Mouse (Mus musculus) MEL (cell line): ENCODE measurements around the gene Syne2.

ENCODE experiments used
- CHD1 ChIP-seq: IDR thresholded peaks from 2 replicates; pipeline ENCODE4 v1.6.1; 2012; ENCODE audit warnings: low read depth, mild to moderate bottlenecking, inconsistent platforms, low read length, improper control_type of control experiment
- CTCF ChIP-seq, 3 experiments: IDR thresholded peaks in 2 of 3; conservative IDR thresholded peaks in 1 of 3; 2 replicates each; pipeline ENCODE4 v1.5.1; 2011 to 2012; ENCODE audit warnings: low read length in 3 of 3, low read depth in 2 of 3, mild to moderate bottlenecking in 2 of 3, improper control_type of control experiment in 1 of 3, inconsistent platforms in 1 of 3, mixed read lengths in 1 of 3, moderate library complexity in 1 of 3; ENCODE audit not compliant: control insufficient read depth in 1 of 3, insufficient read depth in 1 of 3, poor library complexity in 1 of 3, severe bottlenecking in 1 of 3
- EP300 ChIP-seq, 2 experiments: IDR thresholded peaks; 2 replicates each; pipeline ENCODE4 v1.6.1; 2011; ENCODE audit warnings: improper control_type of control experiment in 2 of 2, low read length in 2 of 2, low read depth in 1 of 2, mild to moderate bottlenecking in 1 of 2
- MAFK ChIP-seq: IDR thresholded peaks from 2 replicates; pipeline ENCODE4 v1.6.1; 2011; ENCODE audit warnings: low read depth, mild to moderate bottlenecking, low read length, improper control_type of control experiment, borderline replicate concordance
- MAX ChIP-seq: IDR thresholded peaks from 2 replicates; pipeline ENCODE4 v1.6.1; 2011; ENCODE audit warnings: low read length, improper control_type of control experiment
- MAZ ChIP-seq: IDR thresholded peaks from 2 replicates; pipeline ENCODE4 v1.6.1; 2012; ENCODE audit warnings: low read depth, mild to moderate bottlenecking, inconsistent platforms, low read length, improper control_type of control experiment
- MYB ChIP-seq: IDR thresholded peaks from 2 replicates; pipeline ENCODE4 v1.6.1; 2011; ENCODE audit warnings: mild to moderate bottlenecking, low read depth, low read length, improper control_type of control experiment
- POLR2A ChIP-seq, 2 experiments: IDR thresholded peaks; 2 replicates each; pipeline ENCODE4 v1.6.1; 2011 to 2012; ENCODE audit warnings: low read length in 2 of 2, mild to moderate bottlenecking in 2 of 2, control low read depth in 1 of 2, improper control_type of control experiment in 1 of 2, low read depth in 1 of 2, moderate library complexity in 1 of 2; ENCODE audit not compliant: control insufficient read depth in 1 of 2, insufficient read depth in 1 of 2, poor library complexity in 1 of 2
- RAD21 ChIP-seq: IDR thresholded peaks from 2 replicates; pipeline ENCODE4 v1.6.1; 2011; ENCODE audit warnings: mild to moderate bottlenecking, low read depth, low read length, improper control_type of control experiment
- SMC3 ChIP-seq: IDR thresholded peaks from 2 replicates; pipeline ENCODE4 v1.6.1; 2011; ENCODE audit warnings: low read depth, low read length, improper control_type of control experiment
- TAL1 ChIP-seq: IDR thresholded peaks from 2 replicates; pipeline ENCODE4 v1.6.1; 2012; ENCODE audit warnings: mild to moderate bottlenecking, inconsistent platforms, low read length, moderate library complexity, mixed read lengths
- USF1 ChIP-seq: IDR thresholded peaks from 2 replicates; pipeline ENCODE4 v1.6.1; 2014; ENCODE audit warnings: low read depth, mild to moderate bottlenecking, inconsistent platforms, low read length, improper control_type of control experiment, moderate library complexity
- USF2 ChIP-seq, 2 experiments: IDR thresholded peaks; 2 replicates each; pipeline ENCODE4 v1.6.1; 2011 to 2012; ENCODE audit warnings: improper control_type of control experiment in 2 of 2, low read length in 2 of 2, borderline replicate concordance in 1 of 2, inconsistent platforms in 1 of 2, low read depth in 1 of 2, mild to moderate bottlenecking in 1 of 2; ENCODE audit not compliant: insufficient read depth in 1 of 2
- ZNF384 ChIP-seq: IDR thresholded peaks from 2 replicates; pipeline ENCODE4 v1.6.1; 2012; ENCODE audit warnings: low read depth, mild to moderate bottlenecking, inconsistent platforms, low read length, improper control_type of control experiment

DNA sequence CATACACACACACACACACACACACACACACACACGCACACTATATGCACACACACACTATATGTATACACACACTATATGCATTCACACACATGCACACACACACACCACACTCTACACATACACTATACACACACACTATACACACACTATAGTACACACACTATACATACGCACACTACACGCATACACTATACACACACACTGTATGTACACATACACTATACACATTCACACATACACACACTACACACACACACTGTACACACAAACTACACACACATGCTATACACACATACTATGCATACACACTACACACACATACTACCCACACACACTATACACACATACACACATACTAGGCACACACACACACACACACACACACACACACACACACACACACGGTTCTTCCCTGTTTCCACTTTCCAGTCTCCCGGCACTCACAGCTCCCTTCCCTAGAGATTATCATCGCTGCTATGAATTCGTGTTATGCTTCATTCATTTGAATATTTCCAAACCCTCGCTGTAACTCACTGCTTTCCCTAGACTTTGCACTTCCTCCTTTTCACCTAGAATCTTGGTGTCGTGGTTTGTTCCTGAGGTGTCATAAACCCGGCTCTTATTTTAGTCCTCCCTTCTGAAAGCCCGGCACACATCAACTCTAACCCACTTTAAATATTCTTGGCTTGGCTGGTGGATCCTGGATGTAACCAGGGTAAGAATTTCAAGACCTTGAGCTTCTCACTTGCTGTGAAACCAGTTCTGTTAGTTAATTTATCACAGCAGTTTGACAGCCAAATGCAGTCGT is 15.4 kb downstream of the Syne2 start:
- TF ChIP-seq CTCF (IDR thresholded peaks at IDR 0.05 in 2 of 3, conservative IDR thresholded peaks at IDR 0.05 in 1 of 3; ENCODE audit: control insufficient read depth in 1 of 3, insufficient read depth in 1 of 3, low read depth in 2 of 3, low read length in 3 of 3, poor library complexity in 1 of 3, severe bottlenecking in 1 of 3) = no peak
- TF ChIP-seq POLR2A (IDR thresholded peaks at IDR 0.05; ENCODE audit: control insufficient read depth in 1 of 2, insufficient read depth in 1 of 2, low read depth in 1 of 2, low read length in 2 of 2, poor library complexity in 1 of 2) = no peak
- TF ChIP-seq USF1 = no peak
- no peak for TF ChIP-seq EP300 (IDR thresholded peaks at IDR 0.05; ENCODE audit: low read depth in 1 of 2, low read length in 2 of 2)
- no peak for TF ChIP-seq USF2 (IDR thresholded peaks at IDR 0.05; ENCODE audit: borderline replicate concordance in 1 of 2, insufficient read depth in 1 of 2, low read depth in 1 of 2, low read length in 2 of 2)
- TF ChIP-seq ZNF384 = no peak
- no peak for TF ChIP-seq MAX
- no peak for TF ChIP-seq CHD1
- no peak for TF ChIP-seq SMC3
- no peak for TF ChIP-seq TAL1
- TF ChIP-seq MAZ = no peak
- no peak for TF ChIP-seq MYB
- TF ChIP-seq RAD21 = no peak
- TF ChIP-seq MAFK = no peak
